9 mouse cellular contexts compared by ENCODE assay signal in genomic region chr5:28469525-28470202, GRCm38 (mm10). TPM values are rescaled to one million over a fixed set of nuclear protein-coding genes. Genes with fewer than 3 reads are reported as not detected.
DNase-seq lines count a peak whose midpoint lies in the region; ATAC-seq lines count a peak whose summit lies in the region.
"Had no signal": no experiment of that assay in that cellular context is flagged by ENCODE, and none has a peak within 500 bp of the region (broad histone marks: within the 10 kb centered on the region; RNA-seq: fewer than 3 reads in every experiment).

No protein-coding gene starts in this region.

- no peak overlapping the region for H3K27ac ChIP-seq in hindbrain, embryonic 10.5 days
- H3K27ac ChIP-seq in hindbrain, embryonic 12.5 days = no peak overlapping the region
- H3K27ac ChIP-seq in liver, embryonic 16.5 days (ENCODE audit: low read length) = no peak overlapping the region
- H3K27ac ChIP-seq: heart, embryonic 15.5 days had no signal

- DNase-seq in hindbrain, embryonic 10.5 days (ENCODE audit: low spot score) = peak; percentile 70
- peak; percentile 19 for DNase-seq in NIH3T3 (ENCODE audit: low read depth)
- peak; percentile 73 for DNase-seq in embryo, embryonic 9.5 days (ENCODE audit: extremely low spot score)
- DNase-seq in kidney, adult 18-20 months = peak; percentile 82
- DNase-seq in retina, postnatal 1 day = peak; percentile 30
- DNase-seq in thymus, postnatal 36 days = no peak

- no peak overlapping the region for H3K4me2 ChIP-seq in hindbrain, embryonic 12.5 days (replicated peaks)
- no peak overlapping the region for H3K4me2 ChIP-seq in liver, embryonic 16.5 days (ENCODE audit: low read depth, low read length)
- H3K4me2 ChIP-seq: heart, embryonic 15.5 days had no signal

- H3K27me3 ChIP-seq in hindbrain, embryonic 10.5 days (ENCODE audit: insufficient read depth, poor library complexity, severe bottlenecking) = peaks cover 68% of the 10 kb centered on the region
- peaks cover 62% of the 10 kb centered on the region for H3K27me3 ChIP-seq in hindbrain, embryonic 12.5 days
- peaks cover 41% of the 10 kb centered on the region for H3K27me3 ChIP-seq in liver, embryonic 16.5 days (ENCODE audit: control insufficient read depth, insufficient read depth, low read depth, low read length)

- H3K9ac ChIP-seq in hindbrain, embryonic 12.5 days = no peak overlapping the region
- no peak overlapping the region for H3K9ac ChIP-seq in liver, embryonic 16.5 days (ENCODE audit: low read depth, low read length)
- H3K9ac ChIP-seq: heart, embryonic 15.5 days had no signal

- 3% methylated on average over 9 of the region's 9 CpGs for WGBS in hindbrain, embryonic 10.5 days
- WGBS in hindbrain, embryonic 12.5 days = 8% methylated on average over 9 of the region's 9 CpGs
- WGBS in liver, embryonic 16.5 days (ENCODE audit: insufficient replicate concordance) = 2% methylated on average over 9 of the region's 9 CpGs

- no peak overlapping the region for H3K4me3 ChIP-seq in hindbrain, embryonic 10.5 days
- H3K4me3 ChIP-seq in hindbrain, embryonic 12.5 days = no peak overlapping the region
- H3K4me3 ChIP-seq in liver, embryonic 16.5 days (ENCODE audit: low read depth, low read length) = no peak overlapping the region
- H3K4me3 ChIP-seq: heart, embryonic 15.5 days had no signal

- H3K4me1 ChIP-seq in hindbrain, embryonic 10.5 days (replicated peaks) = peaks cover 24% of the 10 kb centered on the region
- H3K4me1 ChIP-seq in hindbrain, embryonic 12.5 days = peaks cover 14% of the 10 kb centered on the region
- H3K4me1 ChIP-seq in liver, embryonic 16.5 days (ENCODE audit: control insufficient read depth, low read depth, low read length) = no peaks in the 10 kb centered on the region

- no peaks in the 10 kb centered on the region for H3K36me3 ChIP-seq in hindbrain, embryonic 10.5 days
- H3K36me3 ChIP-seq in hindbrain, embryonic 12.5 days = no peaks in the 10 kb centered on the region
- H3K36me3 ChIP-seq in liver, embryonic 16.5 days (ENCODE audit: control insufficient read depth, insufficient read depth) = no peaks in the 10 kb centered on the region
- H3K36me3 ChIP-seq: heart, embryonic 15.5 days had no signal

- ATAC-seq in hindbrain, embryonic 12.5 days (ENCODE audit: low FRiP score) = no peak
- peak; percentile 30; the same call in 1 of the 2 replicates for ATAC-seq in liver, embryonic 16.5 days (ENCODE audit: low read depth)

- H3K9me3 ChIP-seq in hindbrain, embryonic 10.5 days = no peaks in the 10 kb centered on the region
- H3K9me3 ChIP-seq in hindbrain, embryonic 12.5 days (replicated peaks) = no peaks in the 10 kb centered on the region
- no peaks in the 10 kb centered on the region for H3K9me3 ChIP-seq in liver, embryonic 16.5 days (replicated peaks; ENCODE audit: control insufficient read depth, low read length)
- H3K9me3 ChIP-seq: heart, embryonic 15.5 days had no signal

RNA-seq across cellular contexts. Expression of gene Shh, which starts 2.6 kb away (rescaled TPM):
- polyA plus RNA-seq in hindbrain, embryonic 10.5 days (2016; fragmentation: Nextera tagmentation; extraction: Ambion mirVana) = 2.8 TPM in 2 replicates
- polyA plus RNA-seq in hindbrain, embryonic 12.5 days (2016; fragmentation: Nextera tagmentation; extraction: Ambion mirVana) = 4.7 and 5.6 TPM in 2 replicates
- not detected in 2 replicates for polyA plus RNA-seq in liver, embryonic 16.5 days (2015; fragmentation: Nextera tagmentation; extraction: Ambion mirVana)

Comparison
In these comparisons a context has a peak if more than half of its experiments do, and no peak if none do; other contexts are left out.
1. DNase-seq: peak in hindbrain, embryonic 10.5 days (single experiment), NIH3T3 (single experiment), embryo, embryonic 9.5 days (single experiment), kidney, adult 18-20 months (single experiment) and retina, postnatal 1 day (single experiment); none in thymus, postnatal 36 days (0 of 2).